Mouse (Mus musculus): Measurements from ENCODE around the gene Cdk2ap2. TPM values are rescaled to one million over a fixed set of nuclear protein-coding genes. Genes with fewer than 3 reads are reported as not detected.
A peak's percentile ranks its signal among the peaks of the same experiment; 100 is the strongest.
"Not testable (repeated sequence)": the region's sequence is repeated elsewhere in the genome, so short reads cannot be mapped to it uniquely, and the experiment has no call there.

Cdk2ap2 gene
- 98.0 and 98.3 TPM in 2 replicates for polyA plus RNA-seq (2012; ENCODE audit: insufficient read depth, insufficient read length, missing spikeins)

- TF ChIP-seq POLR2A (IDR thresholded peaks at IDR 0.05; ENCODE audit: borderline replicate concordance, low read depth, low read length) (no peak), CTCF (IDR thresholded peaks at IDR 0.05; ENCODE audit: low read depth, low read length) (no peak)
- Histone ChIP-seq H3K27ac (ENCODE audit: insufficient read depth, low read depth, low read length) (peak within 1 kb of the TSS; percentile 82), H3K4me3 (ENCODE audit: insufficient read depth, low read length) (peak within 1 kb of the TSS; percentile 75), H3K4me1 (ENCODE audit: control insufficient read depth, insufficient read depth, low read length) (peaks cover 26% of the 10 kb centered on the region)
These were observed at the start of gene Cdk2ap2 for GRCm38 (mm10) chr19:4096642-4097440. Gene Cdk2ap2 (plus strand): TSS chr19:4097182.

GRCm38 (mm10) chr19:4047859-4048258 is 49.1 kb upstream of the Cdk2ap2 start:
- TF ChIP-seq POLR2A (IDR thresholded peaks at IDR 0.05; ENCODE audit: borderline replicate concordance, low read depth, low read length) (no peak), CTCF (IDR thresholded peaks at IDR 0.05; ENCODE audit: low read depth, low read length) (peak; percentile 72)
- Histone ChIP-seq H3K4me3 (ENCODE audit: insufficient read depth, low read length) (no peak overlapping the region), H3K27ac (ENCODE audit: insufficient read depth, low read depth, low read length) (no peak overlapping the region), H3K4me1 (ENCODE audit: control insufficient read depth, insufficient read depth, low read length) (0 out of 2 replicates have a peak, but pooled peaks cover 4% of the 10 kb centered on the region)

GRCm38 (mm10) chr19:4049069-4049468 is 47.9 kb upstream of the Cdk2ap2 start:
- H3K4me1 ChIP-seq (ENCODE audit: control insufficient read depth, insufficient read depth, low read length); H3K4me3 ChIP-seq (ENCODE audit: insufficient read depth, low read length): not testable (repeated sequence)

GRCm38 (mm10) chr19:4051016-4051415 is 46.0 kb upstream of the Cdk2ap2 start:
- H3K4me3 ChIP-seq (ENCODE audit: insufficient read depth, low read length) = no peak overlapping the region
- TF ChIP-seq CTCF (IDR thresholded peaks at IDR 0.05; ENCODE audit: low read depth, low read length) = no peak
- no peak for TF ChIP-seq POLR2A (IDR thresholded peaks at IDR 0.05; ENCODE audit: borderline replicate concordance, low read depth, low read length)
- no peak overlapping the region for H3K27ac ChIP-seq (ENCODE audit: insufficient read depth, low read depth, low read length)
- 0 out of 2 replicates have a peak, but pooled peaks cover 2% of the 10 kb centered on the region for H3K4me1 ChIP-seq (ENCODE audit: control insufficient read depth, insufficient read depth, low read length)

More at GRCm38 (mm10) chr19:4049069-4049468, 47.9 kb upstream of the Cdk2ap2 start:
- H3K27ac ChIP-seq (ENCODE audit: insufficient read depth, low read depth, low read length) = not testable (repeated sequence)

DNA sequence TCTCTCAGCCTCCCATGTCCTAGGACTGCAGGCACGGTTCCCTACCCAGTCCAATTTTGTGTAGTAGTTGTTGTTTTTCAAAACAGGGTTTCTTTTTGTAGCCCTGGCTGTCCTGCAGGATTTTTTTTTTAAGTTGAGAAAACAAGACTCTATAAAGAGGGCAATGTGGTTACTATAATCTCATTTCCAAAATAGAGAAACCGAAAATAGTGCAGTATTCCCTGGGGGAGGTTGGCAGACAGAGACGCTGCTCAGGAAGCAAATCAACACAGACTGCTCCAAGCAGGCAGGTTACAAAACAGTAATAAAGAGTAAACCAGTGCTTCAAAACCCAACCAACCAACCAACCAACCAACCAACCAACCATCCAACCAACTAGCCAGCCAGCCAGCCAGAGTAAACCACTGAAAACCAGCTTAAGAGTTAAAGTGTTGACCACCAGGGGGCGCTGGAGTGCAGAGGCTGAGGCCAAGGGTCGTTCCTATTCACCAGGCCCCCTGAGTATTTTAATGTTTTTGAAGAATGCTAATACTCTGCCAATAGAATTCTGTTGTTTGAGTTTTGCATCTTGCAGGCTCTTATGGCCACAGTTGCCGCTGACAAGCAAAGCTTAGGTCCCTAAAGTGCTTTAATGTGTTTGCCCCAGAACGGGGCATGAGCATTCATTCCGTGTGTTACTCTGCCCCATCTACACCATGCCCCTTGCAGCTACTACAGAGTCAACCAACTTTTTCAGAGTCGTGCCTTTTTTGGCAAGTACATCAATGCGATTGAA is 45.1 kb upstream of the Cdk2ap2 start:
- TF ChIP-seq POLR2A (IDR thresholded peaks at IDR 0.05; ENCODE audit: borderline replicate concordance, low read depth, low read length) = no peak
- peak; percentile 96 for TF ChIP-seq CTCF (IDR thresholded peaks at IDR 0.05; ENCODE audit: low read depth, low read length)
- Histone ChIP-seq H3K4me3 (ENCODE audit: insufficient read depth, low read length) (no peak overlapping the region), H3K27ac (ENCODE audit: insufficient read depth, low read depth, low read length) (no peak overlapping the region), H3K4me1 (ENCODE audit: control insufficient read depth, insufficient read depth, low read length) (no peaks in the 10 kb centered on the region)

GRCm38 (mm10) chr19:4052516-4053030 is 44.4 kb upstream of the Cdk2ap2 start:
- no peak overlapping the region for H3K27ac ChIP-seq (ENCODE audit: insufficient read depth, low read depth, low read length)
- no peak for TF ChIP-seq POLR2A (IDR thresholded peaks at IDR 0.05; ENCODE audit: borderline replicate concordance, low read depth, low read length)
- TF ChIP-seq CTCF (IDR thresholded peaks at IDR 0.05; ENCODE audit: low read depth, low read length) = no peak
- H3K4me1 ChIP-seq (ENCODE audit: control insufficient read depth, insufficient read depth, low read length) = no peaks in the 10 kb centered on the region
- no peak overlapping the region for H3K4me3 ChIP-seq (ENCODE audit: insufficient read depth, low read length)

GRCm38 (mm10) chr19:4054613-4055012 is 42.4 kb upstream of the Cdk2ap2 start:
- no peak overlapping the region for H3K4me3 ChIP-seq (ENCODE audit: insufficient read depth, low read length)
- no peaks in the 10 kb centered on the region for H3K4me1 ChIP-seq (ENCODE audit: control insufficient read depth, insufficient read depth, low read length)
- H3K27ac ChIP-seq (ENCODE audit: insufficient read depth, low read depth, low read length) = no peak overlapping the region
- TF ChIP-seq POLR2A (IDR thresholded peaks at IDR 0.05; ENCODE audit: borderline replicate concordance, low read depth, low read length) (no peak), CTCF (IDR thresholded peaks at IDR 0.05; ENCODE audit: low read depth, low read length) (no peak)

DNA sequence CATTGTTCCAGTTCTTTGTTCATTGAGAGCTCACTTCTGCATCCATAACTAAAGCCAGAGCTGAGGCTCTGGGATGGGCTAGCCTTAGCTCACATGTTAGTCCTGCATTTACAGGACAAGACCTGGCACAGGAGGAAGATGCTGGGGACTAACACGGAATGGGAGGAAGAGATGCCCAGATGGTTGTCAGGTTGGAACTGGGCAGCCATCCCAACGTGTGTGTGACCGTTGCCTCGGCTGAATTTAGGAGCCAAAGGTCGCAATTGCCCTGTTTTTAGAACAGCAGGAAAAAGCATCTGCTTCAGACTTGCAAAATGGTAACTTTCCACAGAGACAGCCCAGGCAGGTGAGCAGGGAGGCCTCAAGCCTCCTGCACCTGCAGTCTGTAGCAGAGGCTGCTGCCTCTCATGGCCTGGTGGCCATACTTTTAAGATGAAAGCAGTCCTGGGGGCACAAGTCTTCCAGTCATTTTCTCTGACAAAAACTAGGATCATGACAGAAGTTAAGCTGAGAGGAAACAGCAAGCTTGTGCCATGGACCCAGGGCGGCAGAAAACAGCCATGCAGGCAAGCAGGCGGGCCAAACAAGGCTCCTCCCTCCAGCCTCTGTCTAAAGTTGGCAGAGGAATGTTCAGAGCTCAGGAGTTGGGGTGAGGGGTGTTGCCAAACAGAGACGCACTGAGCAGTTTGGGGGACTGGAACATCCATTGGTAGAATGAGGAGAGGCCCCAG is 41.6 kb upstream of the Cdk2ap2 start:
- no peak overlapping the region for H3K27ac ChIP-seq (ENCODE audit: insufficient read depth, low read depth, low read length)
- H3K4me1 ChIP-seq (ENCODE audit: control insufficient read depth, insufficient read depth, low read length) = no peaks in the 10 kb centered on the region
- H3K4me3 ChIP-seq (ENCODE audit: insufficient read depth, low read length) = no peak overlapping the region
- TF ChIP-seq POLR2A (IDR thresholded peaks at IDR 0.05; ENCODE audit: borderline replicate concordance, low read depth, low read length) (no peak), CTCF (IDR thresholded peaks at IDR 0.05; ENCODE audit: low read depth, low read length) (no peak)

DNA sequence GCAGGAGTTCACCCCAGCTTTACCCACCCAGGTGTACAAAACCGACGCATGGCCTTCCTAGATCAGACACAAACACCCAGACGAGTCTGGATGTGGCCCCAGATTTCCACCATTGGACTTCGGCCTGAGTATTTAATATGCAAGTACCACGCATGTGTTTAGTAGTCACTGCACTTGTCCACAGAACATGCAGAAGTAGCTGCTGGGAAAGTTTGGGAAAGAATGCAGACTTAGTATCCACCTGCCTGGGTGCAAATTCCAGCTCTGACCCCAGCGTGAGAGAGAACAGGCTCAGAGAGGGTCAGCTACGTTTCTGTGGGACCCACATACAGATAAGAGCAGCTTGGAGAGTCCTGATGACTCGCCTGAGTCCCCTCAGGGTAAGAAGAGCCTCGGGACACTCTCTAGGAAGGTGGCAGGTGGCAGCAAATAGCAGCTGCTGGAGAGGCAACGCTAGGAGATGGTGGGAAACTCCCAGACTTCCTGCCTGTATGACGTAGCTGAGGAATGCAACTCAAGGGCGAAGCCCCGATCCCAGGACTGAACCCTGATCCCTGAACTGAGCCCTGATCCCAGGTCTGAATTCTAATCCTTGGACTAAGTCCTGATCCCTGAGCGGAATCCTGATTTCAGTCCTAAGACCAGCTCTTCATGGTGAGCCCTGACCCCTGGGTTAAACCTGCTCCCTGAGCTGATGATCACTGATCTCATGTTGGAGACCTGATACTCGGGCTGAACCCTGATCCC is 40.9 kb upstream of the Cdk2ap2 start:
- TF ChIP-seq CTCF (IDR thresholded peaks at IDR 0.05; ENCODE audit: low read depth, low read length) (no peak), POLR2A (IDR thresholded peaks at IDR 0.05; ENCODE audit: borderline replicate concordance, low read depth, low read length) (no peak)
- H3K4me3 ChIP-seq (ENCODE audit: insufficient read depth, low read length) = no peak overlapping the region
- H3K27ac ChIP-seq (ENCODE audit: insufficient read depth, low read depth, low read length) = no peak overlapping the region
- H3K4me1 ChIP-seq (ENCODE audit: control insufficient read depth, insufficient read depth, low read length) = peaks cover 2% of the 10 kb centered on the region; the same call in 1 of the 2 replicates

Data from bone marrow macrophage, adult 2 months (primary cell).